9 mouse cellular contexts compared by ENCODE assay signal in genomic region chr7:137310091-137310761, GRCm38 (mm10). TPM values are rescaled to one million over a fixed set of nuclear protein-coding genes. Genes with fewer than 3 reads are reported as not detected.
DNase-seq lines count a peak whose midpoint lies in the region; ATAC-seq and TF ChIP-seq lines count a peak whose summit lies in the region.
"Had no signal": no experiment of that assay in that cellular context is flagged by ENCODE, and none has a peak within 500 bp of the region (broad histone marks: within the 10 kb centered on the region; RNA-seq: fewer than 3 reads in every experiment).

No protein-coding gene starts in this region.

- no peak for TF ChIP-seq CTCF in midbrain, postnatal 0 days (IDR thresholded peaks at IDR 0.05)

- peak overlapping the region; percentile 87 for H3K4me3 ChIP-seq in neural tube, embryonic 11.5 days (ENCODE audit: low read depth, low read length)
- peak overlapping the region; percentile 61 for H3K4me3 ChIP-seq in forebrain, embryonic 12.5 days (replicated peaks)
- H3K4me3 ChIP-seq in hindbrain, embryonic 15.5 days: peak overlapping the region; percentile 57
- peak overlapping the region; percentile 56 for H3K4me3 ChIP-seq in midbrain, postnatal 0 days (ENCODE audit: low read depth, low read length)

- H3K27me3 ChIP-seq in neural tube, embryonic 11.5 days (ENCODE audit: control insufficient read depth, insufficient read depth, low read length): peaks cover 36% of the 10 kb centered on the region
- peaks cover 90% of the 10 kb centered on the region for H3K27me3 ChIP-seq in forebrain, embryonic 12.5 days
- no peaks in the 10 kb centered on the region for H3K27me3 ChIP-seq in hindbrain, embryonic 15.5 days
- H3K27me3 ChIP-seq in midbrain, postnatal 0 days (ENCODE audit: insufficient read depth, low read length): peaks cover 7% of the 10 kb centered on the region

- peak overlapping the region; percentile 91 for H3K4me2 ChIP-seq in neural tube, embryonic 11.5 days (ENCODE audit: low read depth)
- H3K4me2 ChIP-seq in forebrain, embryonic 12.5 days: peak overlapping the region; percentile 60
- peak overlapping the region; percentile 78 for H3K4me2 ChIP-seq in hindbrain, embryonic 15.5 days
- peak overlapping the region; percentile 72 for H3K4me2 ChIP-seq in midbrain, postnatal 0 days (ENCODE audit: low read depth, low read length, poor library complexity, severe bottlenecking)

- no peak for ATAC-seq in neural tube, embryonic 11.5 days (ENCODE audit: insufficient read depth, low FRiP score, low TSS enrichment)
- ATAC-seq in forebrain, embryonic 12.5 days (ENCODE audit: low FRiP score): 0 out of 2 replicates have a peak, but pooled peaks have one; percentile 22
- ATAC-seq in hindbrain, embryonic 15.5 days (ENCODE audit: low FRiP score, low read depth): no peak
- no peak for ATAC-seq in midbrain, postnatal 0 days (ENCODE audit: low FRiP score)

- H3K9ac ChIP-seq in neural tube, embryonic 11.5 days (ENCODE audit: low read length): peak overlapping the region; percentile 81
- peak overlapping the region; percentile 61; the same call in 1 of the 2 replicates for H3K9ac ChIP-seq in forebrain, embryonic 12.5 days
- H3K9ac ChIP-seq in hindbrain, embryonic 15.5 days: peak overlapping the region; percentile 66
- H3K9ac ChIP-seq in midbrain, postnatal 0 days (replicated peaks; ENCODE audit: low read length, poor library complexity, severe bottlenecking): peak overlapping the region; percentile 73
- H3K9ac ChIP-seq: liver, embryonic 14.5 days had no signal

- peaks cover 19% of the 10 kb centered on the region for H3K4me1 ChIP-seq in neural tube, embryonic 11.5 days (ENCODE audit: control insufficient read depth, insufficient read depth, low read length)
- peaks cover 61% of the 10 kb centered on the region for H3K4me1 ChIP-seq in forebrain, embryonic 12.5 days
- peaks cover 43% of the 10 kb centered on the region for H3K4me1 ChIP-seq in hindbrain, embryonic 15.5 days (replicated peaks)
- no peaks in the 10 kb centered on the region for H3K4me1 ChIP-seq in midbrain, postnatal 0 days (ENCODE audit: insufficient read depth, low read length)

- H3K27ac ChIP-seq in neural tube, embryonic 11.5 days (ENCODE audit: low read depth, low read length): peak overlapping the region; percentile 88
- peak overlapping the region; percentile 65 for H3K27ac ChIP-seq in forebrain, embryonic 12.5 days
- H3K27ac ChIP-seq in hindbrain, embryonic 15.5 days (replicated peaks): peak overlapping the region; percentile 95
- peak overlapping the region; percentile 74 for H3K27ac ChIP-seq in midbrain, postnatal 0 days (ENCODE audit: low read depth, low read length)
- H3K27ac ChIP-seq: liver, embryonic 14.5 days had no signal

- DNase-seq in neural tube, embryonic 11.5 days (ENCODE audit: low spot score): peak; percentile 69
- DNase-seq in neural tube, embryonic 10.5 days (ENCODE audit: extremely low spot score, low spot score): no peak
- no peak for DNase-seq in midbrain, postnatal 0 days (ENCODE audit: low spot score)
- DNase-seq in urinary bladder, postnatal 4 days (ENCODE audit: low spot score in 2 of 2): no peak
- no peak for DNase-seq in frontal cortex, postnatal 14 days (ENCODE audit: low spot score in 2 of 2)
- DNase-seq in layer of hippocampus, postnatal 25 days (ENCODE audit: extremely low spot score in 1 of 2, low spot score in 1 of 2): no peak

- no peaks in the 10 kb centered on the region for H3K36me3 ChIP-seq in neural tube, embryonic 11.5 days (ENCODE audit: control insufficient read depth, insufficient read depth, low read length)
- H3K36me3 ChIP-seq in forebrain, embryonic 12.5 days (replicated peaks): no peaks in the 10 kb centered on the region
- H3K36me3 ChIP-seq in hindbrain, embryonic 15.5 days: no peaks in the 10 kb centered on the region
- H3K36me3 ChIP-seq in midbrain, postnatal 0 days (ENCODE audit: insufficient read depth, low read length): no peaks in the 10 kb centered on the region

- under 1% methylated on average over 49 of the region's 49 CpGs for WGBS in neural tube, embryonic 11.5 days
- 0% methylated on average over 37 of the region's 49 CpGs for WGBS in forebrain, embryonic 12.5 days
- under 1% methylated on average over 48 of the region's 49 CpGs for WGBS in hindbrain, embryonic 15.5 days
- under 1% methylated on average over 46 of the region's 49 CpGs for WGBS in midbrain, postnatal 0 days

- H3K9me3 ChIP-seq in neural tube, embryonic 11.5 days (ENCODE audit: control insufficient read depth, low read length): no peaks in the 10 kb centered on the region
- H3K9me3 ChIP-seq in forebrain, embryonic 12.5 days: no peaks in the 10 kb centered on the region
- H3K9me3 ChIP-seq in hindbrain, embryonic 15.5 days: no peaks in the 10 kb centered on the region
- H3K9me3 ChIP-seq in midbrain, postnatal 0 days (ENCODE audit: low read length): no peaks in the 10 kb centered on the region

RNA-seq across cellular contexts. Expression of gene Ebf3, which starts 4.0 kb away (rescaled TPM):
- polyA plus RNA-seq in neural tube, embryonic 11.5 days (2014; fragmentation: Nextera tagmentation; extraction: Ambion mirVana): 12.9 and 13.0 TPM in 2 replicates
- polyA plus RNA-seq in forebrain, embryonic 12.5 days (2016; fragmentation: Nextera tagmentation; extraction: Ambion mirVana): 3.4 and 6.4 TPM in 2 replicates
- polyA plus RNA-seq in hindbrain, embryonic 15.5 days (2015; fragmentation: Nextera tagmentation; extraction: Ambion mirVana): 18.0 and 18.5 TPM in 2 replicates
- 90.4 and 103 TPM in 2 replicates for total RNA-seq in midbrain, postnatal 0 days (2014; rRNA removed)
- polyA plus RNA-seq in midbrain, postnatal 0 days (2015; fragmentation: Nextera tagmentation; extraction: Ambion mirVana): 5.3 and 7.1 TPM in 2 replicates
- under 1 TPM; 0.42 to 0.54 TPM for total RNA-seq in layer of hippocampus, postnatal 25 days (2021)
